Mouse (Mus musculus) Patski (cell line): ENCODE data around the gene Fkrp. TPM values are rescaled to one million over a fixed set of nuclear protein-coding genes. Genes with fewer than 3 reads are reported as not detected.

Experiments
- ATAC-seq: fragments of 100-300 bp; one replicate; pipeline ENCODE4 v1.8.0; 2021
- CTCF ChIA-PET: fragments of 350-600 bp; sonication (Branson Sonifier 250); formaldehyde crosslinking; loops from one replicate; lab custom pipeline; 2022; ENCODE audit warnings: inconsistent platforms; lab: Charles Lee
- POLR2A ChIA-PET: fragments of 350-600 bp; sonication (Branson Sonifier 250); formaldehyde crosslinking; loops from one replicate; lab custom pipeline; 2022; ENCODE audit warnings: antibody characterized with exemption, inconsistent platforms; lab: Charles Lee
- DNase-seq: peaks from one replicate; pipeline ENCODE4 v3.0.0-alpha.2; 2011; ENCODE audit warnings: low read depth, low spot score
- H3K27me3 ChIP-seq: fragments of 371-371 bp; one replicate; pipeline ENCODE4 v1.5.1; 2021
- CTCF ChIP-seq: fragments of 100-300 bp; IDR thresholded peaks from one replicate; pipeline ENCODE4 v1.5.1; 2021
- in situ Hi-C: fragments of 300-500 bp; cut with MboI; formaldehyde crosslinking; loops from 3 replicates; pipeline ENCODE4 v1.11.1; 2018; ENCODE audit warnings: low pct_unique_long_range_greater_than_20kb, mixed read lengths
- polyA plus RNA-seq: library from polyadenylated mRNA; unstranded; gene quantifications from one replicate; pipeline ENCODE4 v1.2.3, GENCODE M21; 2021

Fkrp gene
- polyA plus RNA-seq, 1 experiment from 2014 or later = 33.4 TPM

- no peak for DNase-seq
- in situ Hi-C loops = no loop called here
- ChIA-PET CTCF (interaction anchor here (1.1 kb wide), 2 partner anchors 35 kb away, joined by 3 to 4 read pairs; no protein-coding TSS in a partner anchor), POLR2A (no interaction called here)
- no peak for TF ChIP-seq CTCF
- peak; percentile 68 for ATAC-seq
- H3K27me3 ChIP-seq = no peaks in the 10 kb centered on the region
These were observed 35.5 kb downstream of the Fkrp start, which contains the start of gene Slc1a5 for GRCm38 (mm10) chr7:16780825-16781554. Gene Slc1a5, plus strand, starts transcription at chr7:16781340.

- CTCF ChIA-PET = interaction anchor here (1.1 kb wide), 1 partner anchor 34 kb away, joined by 3 read pairs; no protein-coding TSS in a partner anchor
- ATAC-seq (no peak), DNase-seq (no peak)
- POLR2A ChIA-PET = no interaction called here
- in situ Hi-C loops = no loop called here
- no peak for TF ChIP-seq CTCF
- no peaks in the 10 kb centered on the region for H3K27me3 ChIP-seq
These were observed 36.5 kb downstream of the Fkrp start for GRCm38 (mm10) chr7:16780076-16780475.

GRCm38 (mm10) chr7:16775888-16776287 lies 40.6 kb downstream of the Fkrp start:
- in situ Hi-C loops = no loop called here
- TF ChIP-seq CTCF = no peak
- ChIA-PET CTCF (no interaction called here), POLR2A (no interaction called here)
- no peaks in the 10 kb centered on the region for H3K27me3 ChIP-seq
- ATAC-seq (no peak), DNase-seq (no peak)

- in situ Hi-C loops = no loop called here
- TF ChIP-seq CTCF = no peak
- DNase-seq = no peak
- ChIA-PET POLR2A (no interaction called here), CTCF (no interaction called here)
- H3K27me3 ChIP-seq = no peaks in the 10 kb centered on the region
- ATAC-seq = no peak
These were observed 50.1 kb downstream of the Fkrp start for GRCm38 (mm10) chr7:16766443-16766842.

- no peak for ATAC-seq
- in situ Hi-C loops = no loop called here
These were observed 52.9 kb downstream of the Fkrp start for GRCm38 (mm10) chr7:16763463-16764218.

GRCm38 (mm10) chr7:16761630-16762029 lies 54.9 kb downstream of the Fkrp start:
- ChIA-PET POLR2A (no interaction called here), CTCF (interaction anchor here (1.4 kb wide), 1 partner anchor 15 kb away, joined by 5 read pairs; no protein-coding TSS in a partner anchor)
- in situ Hi-C loops = no loop called here
- ATAC-seq = no peak
- H3K27me3 ChIP-seq = no peaks in the 10 kb centered on the region
- TF ChIP-seq CTCF = no peak
- no peak for DNase-seq

More at GRCm38 (mm10) chr7:16763463-16764218, 52.9 kb downstream of the Fkrp start:
- no peak for DNase-seq
- H3K27me3 ChIP-seq = no peaks in the 10 kb centered on the region
- CTCF ChIA-PET = interaction anchor here (1.2 kb wide), 1 partner anchor 10 kb away, joined by 5 read pairs; no protein-coding TSS in a partner anchor
- no peak for TF ChIP-seq CTCF
- POLR2A ChIA-PET = no interaction called here

- CTCF ChIA-PET = interaction anchor here (1.4 kb wide), 1 partner anchor 15 kb away, joined by 5 read pairs; no protein-coding TSS in a partner anchor
- in situ Hi-C loops = no loop called here
- POLR2A ChIA-PET = interaction anchor here (0.7 kb wide), 1 partner anchor 36 kb away, joined by 3 read pairs; no protein-coding TSS in a partner anchor
- no peaks in the 10 kb centered on the region for H3K27me3 ChIP-seq
- no peak for DNase-seq
- no peak for ATAC-seq
- no peak for TF ChIP-seq CTCF
These were observed 55.5 kb downstream of the Fkrp start for GRCm38 (mm10) chr7:16761005-16761481.

GRCm38 (mm10) chr7:16760292-16760691 lies 56.2 kb downstream of the Fkrp start:
- H3K27me3 ChIP-seq = no peaks in the 10 kb centered on the region
- ChIA-PET POLR2A (interaction anchor here (0.7 kb wide), 1 partner anchor 37 kb away, joined by 3 read pairs; no protein-coding TSS in a partner anchor), CTCF (no interaction called here)
- no peak for TF ChIP-seq CTCF
- in situ Hi-C loops = no loop called here
- DNase-seq = no peak
- no peak for ATAC-seq

Other genes starting within 250 kb of the Fkrp start
- 53.1 TPM for gene Arhgap35, start 201.7 kb downstream of the Fkrp start, polyA plus RNA-seq
- gene Ceacam15, start 141.0 kb downstream of the Fkrp start, polyA plus RNA-seq = not detected
- gene Ceacam9, start 94.8 kb downstream of the Fkrp start, polyA plus RNA-seq = not detected
- gene Ap2s1, start 78.3 kb downstream of the Fkrp start, polyA plus RNA-seq = 222 TPM
- 69.5 TPM for gene Slc1a5, start 35.4 kb downstream of the Fkrp start, polyA plus RNA-seq
- 90.0 TPM for gene Strn4, start 843 bp downstream of the Fkrp start, polyA plus RNA-seq
- gene Prkd2, start 26.2 kb upstream of the Fkrp start, polyA plus RNA-seq = 15.3 TPM
- gene Dact3, start 58.6 kb upstream of the Fkrp start, polyA plus RNA-seq = 2.2 TPM
- gene Gng8, start 75.1 kb upstream of the Fkrp start, polyA plus RNA-seq = 0.09 TPM
- not detected for gene Ptgir, start 89.8 kb upstream of the Fkrp start, polyA plus RNA-seq
- gene Calm3, start 107.4 kb upstream of the Fkrp start, polyA plus RNA-seq = 237 TPM
- gene Pnmal2, start 128.0 kb upstream of the Fkrp start, polyA plus RNA-seq = 11.2 TPM
- gene Pnmal1, start 142.9 kb upstream of the Fkrp start, polyA plus RNA-seq = not detected
- gene Gm42372, start 166.4 kb upstream of the Fkrp start, polyA plus RNA-seq = 0.03 TPM
- gene Ccdc8, start 176.0 kb upstream of the Fkrp start, polyA plus RNA-seq = 0.04 TPM
- 106 TPM for gene Ppp5c, start 211.2 kb upstream of the Fkrp start, polyA plus RNA-seq
- 0.01 TPM for gene Hif3a, start 245.7 kb upstream of the Fkrp start, polyA plus RNA-seq